In genomic region chr12:36041703-36042347, GRCm38 (mm10) we compare ENCODE assay signal across 8 mouse cellular contexts. TPM values are rescaled to one million over a fixed set of nuclear protein-coding genes. Genes with fewer than 3 reads are reported as not detected.
A peak's percentile ranks its signal among the peaks of the same experiment; 100 is the strongest.
DNase-seq lines count a peak whose midpoint lies in the region; ATAC-seq lines count a peak whose summit lies in the region.

No protein-coding gene starts in this region.

- DNase-seq in 3134 (ENCODE audit: extremely low read depth, insufficient read length, low spot score) = peak; percentile 3
- peak; percentile 29 to 71 for DNase-seq in adrenal gland, adult (ENCODE audit: inconsistent age in 2 of 2, low spot score in 1 of 2)
- peak; percentile 78 for DNase-seq in embryo, embryonic 10 days (ENCODE audit: low spot score)
- DNase-seq in gastrocnemius, postnatal 25 days = peak; percentile 55
- peak; percentile 82 for DNase-seq in intestine, embryonic 14.5 days (ENCODE audit: low spot score)
- DNase-seq in midbrain, embryonic 14.5 days = peak; percentile 79
- DNase-seq in spleen, postnatal 10 days (ENCODE audit: low spot score in 2 of 2) = peak; percentile 69 to 79

- peak overlapping the region; percentile 76 for H3K4me3 ChIP-seq in intestine, embryonic 14.5 days (ENCODE audit: low read depth, low read length)
- peak overlapping the region; percentile 86 for H3K4me3 ChIP-seq in limb, embryonic 13.5 days
- peak overlapping the region; percentile 94 for H3K4me3 ChIP-seq in midbrain, embryonic 14.5 days (replicated peaks; ENCODE audit: low read depth, low read length)

- 0 out of 2 replicates have a peak, but pooled peaks cover 7% of the 10 kb centered on the region for H3K4me1 ChIP-seq in intestine, embryonic 14.5 days (replicated peaks; ENCODE audit: control insufficient read depth, insufficient read depth, low read length)
- H3K4me1 ChIP-seq in limb, embryonic 13.5 days = peaks cover 19% of the 10 kb centered on the region; the same call in 1 of the 2 replicates
- H3K4me1 ChIP-seq in midbrain, embryonic 14.5 days (ENCODE audit: control insufficient read depth, insufficient read depth, low read length) = peaks cover 20% of the 10 kb centered on the region

- peak overlapping the region; percentile 76 for H3K9ac ChIP-seq in intestine, embryonic 14.5 days (ENCODE audit: low read length)
- H3K9ac ChIP-seq in limb, embryonic 13.5 days = peak overlapping the region; percentile 83
- H3K9ac ChIP-seq in midbrain, embryonic 14.5 days (replicated peaks; ENCODE audit: low read length) = peak overlapping the region; percentile 99

- H3K36me3 ChIP-seq in intestine, embryonic 14.5 days (ENCODE audit: control insufficient read depth, insufficient read depth, low read length) = no peaks in the 10 kb centered on the region
- H3K36me3 ChIP-seq in limb, embryonic 13.5 days = no peaks in the 10 kb centered on the region
- H3K36me3 ChIP-seq in midbrain, embryonic 14.5 days (ENCODE audit: control insufficient read depth, insufficient read depth, low read length) = no peaks in the 10 kb centered on the region

- peak overlapping the region; percentile 93 for H3K4me2 ChIP-seq in intestine, embryonic 14.5 days (ENCODE audit: low read length)
- H3K4me2 ChIP-seq in limb, embryonic 13.5 days (replicated peaks) = peak overlapping the region; percentile 91
- peak overlapping the region; percentile 75 for H3K4me2 ChIP-seq in midbrain, embryonic 14.5 days (ENCODE audit: low read length)

- under 1% methylated on average over 40 of the region's 50 CpGs for WGBS in intestine, embryonic 14.5 days
- 1% methylated on average over 50 of the region's 50 CpGs for WGBS in limb, embryonic 13.5 days
- WGBS in midbrain, embryonic 14.5 days = under 1% methylated on average over 49 of the region's 50 CpGs

- peak; percentile 82 for ATAC-seq in intestine, embryonic 14.5 days (replicated peaks; ENCODE audit: low FRiP score, low TSS enrichment, low read depth)
- ATAC-seq in limb, embryonic 13.5 days (ENCODE audit: low FRiP score, low read depth) = peak; percentile 81
- ATAC-seq in midbrain, embryonic 14.5 days (ENCODE audit: low FRiP score, low TSS enrichment) = peak; percentile 80

- peak overlapping the region; percentile 54 for H3K27ac ChIP-seq in intestine, embryonic 14.5 days (ENCODE audit: low read depth)
- no peak overlapping the region; the same call in 1 of the 2 replicates for H3K27ac ChIP-seq in limb, embryonic 13.5 days
- H3K27ac ChIP-seq in midbrain, embryonic 14.5 days (replicated peaks; ENCODE audit: low read depth, low read length) = peak overlapping the region; percentile 96

- H3K9me3 ChIP-seq in intestine, embryonic 14.5 days (ENCODE audit: control insufficient read depth, low read length) = no peaks in the 10 kb centered on the region
- no peaks in the 10 kb centered on the region for H3K9me3 ChIP-seq in limb, embryonic 13.5 days
- peaks cover 2% of the 10 kb centered on the region; the same call in 1 of the 2 replicates for H3K9me3 ChIP-seq in midbrain, embryonic 14.5 days (ENCODE audit: control insufficient read depth, low read length)

- H3K27me3 ChIP-seq in intestine, embryonic 14.5 days (replicated peaks; ENCODE audit: control insufficient read depth, insufficient read depth, low read length) = no peaks in the 10 kb centered on the region
- H3K27me3 ChIP-seq in limb, embryonic 13.5 days = no peaks in the 10 kb centered on the region
- H3K27me3 ChIP-seq in midbrain, embryonic 14.5 days (ENCODE audit: control insufficient read depth, insufficient read depth, low read length) = no peaks in the 10 kb centered on the region

RNA-seq across cellular contexts. Expression of gene Tspan13, which starts 0.5 kb away (rescaled TPM):
- 10 to 100 TPM; 21.6 to 26.7 TPM for total RNA-seq in gastrocnemius, postnatal 25 days (2021)
- 90.6 and 97.3 TPM in 2 replicates for polyA plus RNA-seq in intestine, embryonic 14.5 days (2014; fragmentation: Nextera tagmentation; extraction: Ambion mirVana)
- polyA plus RNA-seq in limb, embryonic 13.5 days (2015; fragmentation: Nextera tagmentation; extraction: Ambion mirVana) = 56.4 and 57.4 TPM in 2 replicates
- polyA plus RNA-seq in midbrain, embryonic 14.5 days (2014; fragmentation: Nextera tagmentation; extraction: Ambion mirVana) = 348 and 411 TPM in 2 replicates

RNA-seq across cellular contexts. Expression of gene Agr2, which starts 49.1 kb away (rescaled TPM):
- not detected for total RNA-seq in gastrocnemius, postnatal 25 days (2021)
- 33.5 and 64.9 TPM in 2 replicates for polyA plus RNA-seq in intestine, embryonic 14.5 days (2014; fragmentation: Nextera tagmentation; extraction: Ambion mirVana)
- 0.32 and 1.5 TPM in 2 replicates for polyA plus RNA-seq in limb, embryonic 13.5 days (2015; fragmentation: Nextera tagmentation; extraction: Ambion mirVana)
- polyA plus RNA-seq in midbrain, embryonic 14.5 days (2014; fragmentation: Nextera tagmentation; extraction: Ambion mirVana) = not detected in 2 replicates

Comparison
In these comparisons a context has a peak if more than half of its experiments do, and no peak if none do; other contexts are left out.
1. DNase-seq: peak in every context shown above with its lines; median percentile 82 in intestine, embryonic 14.5 days; 79 in midbrain, embryonic 14.5 days; 78 in embryo, embryonic 10 days; 74 in spleen, postnatal 10 days; 55 in gastrocnemius, postnatal 25 days; 50 in adrenal gland, adult; 3 in 3134.
2. RNA of gene Agr2, which starts 49.1 kb away (polyA plus RNA-seq): 33.5 to 64.9 TPM in intestine, embryonic 14.5 days; 0.32 to 1.5 TPM in limb, embryonic 13.5 days and not detected in midbrain, embryonic 14.5 days; every median in the first group is over 10 times any median in the second.
3. Peak in every context shown above with its lines, with median percentiles within 50 percentile points of each other: ATAC-seq, H3K4me2 ChIP-seq, H3K4me3 ChIP-seq and H3K9ac ChIP-seq.